In the genomic region with DNA sequence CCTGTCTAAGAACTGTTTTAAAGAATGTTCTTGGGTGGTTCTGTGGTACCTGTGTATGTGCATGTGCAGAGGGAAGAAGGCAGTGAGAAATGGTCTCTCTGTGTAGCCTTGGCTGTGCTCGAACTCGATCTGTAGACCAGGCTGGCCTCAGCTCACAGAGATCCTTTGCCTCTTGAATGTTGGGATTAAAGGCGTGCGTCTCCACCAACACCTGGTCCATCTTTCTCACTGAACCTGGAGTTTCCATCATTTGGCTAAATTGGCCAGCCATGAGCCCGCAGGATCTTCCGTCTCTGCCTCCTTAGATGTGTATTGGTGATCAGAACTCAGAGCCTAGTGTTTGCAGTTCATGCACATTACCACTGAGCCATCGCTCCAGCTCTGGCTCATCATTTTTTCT, we compare ENCODE assay signal across 20 mouse cellular contexts.
"Had no signal": no experiment of that assay in that cellular context is flagged by ENCODE, and none has a peak within 500 bp of the region (broad histone marks: within the 10 kb centered on the region; RNA-seq: fewer than 3 reads in every experiment).

No protein-coding gene starts in this region.

- H3K9me3 ChIP-seq: midbrain, embryonic 10.5 days; neural tube, embryonic 12.5 days; neural tube, embryonic 15.5 days had no signal

- DNase-seq: kidney, adult 18-20 months; kidney, adult 9 months; kidney, postnatal 14 days; kidney, postnatal 4 days; lung, adult 2 months; lung, postnatal 14 days; lung, postnatal 4 days; right cerebral cortex, adult 18-20 months; right cerebral cortex, postnatal 14 days; right cerebral cortex, postnatal 4 days; thymus, adult 2 months; thymus, postnatal 14 days; thymus, postnatal 4 days had no signal

- H3K4me2 ChIP-seq: neural tube, embryonic 12.5 days; neural tube, embryonic 15.5 days had no signal

- H3K4me3 ChIP-seq: midbrain, embryonic 10.5 days; neural tube, embryonic 12.5 days; neural tube, embryonic 15.5 days had no signal

- ATAC-seq: inflammation-experienced regulatory T-cells, adult 6 months; intestine, embryonic 16.5 days had no signal

- H3K27me3 ChIP-seq: neural tube, embryonic 12.5 days; neural tube, embryonic 15.5 days had no signal

- H3K9ac ChIP-seq: liver, embryonic 14.5 days; neural tube, embryonic 12.5 days; neural tube, embryonic 15.5 days had no signal

- H3K27ac ChIP-seq: liver, embryonic 14.5 days; midbrain, embryonic 10.5 days; neural tube, embryonic 12.5 days; neural tube, embryonic 15.5 days; stomach, postnatal 0 days had no signal
